Mouse (Mus musculus): ENCODE measurements around the gene Olfr1513. TPM values are rescaled to one million over a fixed set of nuclear protein-coding genes. Genes with fewer than 3 reads are reported as not detected.
"Not testable (repeated sequence)": the region's sequence is repeated elsewhere in the genome, so short reads cannot be mapped to it uniquely, and the experiment has no call there.

The Olfr1513 gene
- not detected in 2 replicates for total RNA-seq (2017)

GRCm38 (mm10) chr14:52356308-52356707 lies at the start of gene Olfr1513:
Gene Olfr1513 (minus strand): TSS chr14:52356408.
- no peak for ATAC-seq (ENCODE audit: extremely low read depth, insufficient number of reproducible peaks, low FRiP score, poor library complexity, severe bottlenecking)

DNA sequence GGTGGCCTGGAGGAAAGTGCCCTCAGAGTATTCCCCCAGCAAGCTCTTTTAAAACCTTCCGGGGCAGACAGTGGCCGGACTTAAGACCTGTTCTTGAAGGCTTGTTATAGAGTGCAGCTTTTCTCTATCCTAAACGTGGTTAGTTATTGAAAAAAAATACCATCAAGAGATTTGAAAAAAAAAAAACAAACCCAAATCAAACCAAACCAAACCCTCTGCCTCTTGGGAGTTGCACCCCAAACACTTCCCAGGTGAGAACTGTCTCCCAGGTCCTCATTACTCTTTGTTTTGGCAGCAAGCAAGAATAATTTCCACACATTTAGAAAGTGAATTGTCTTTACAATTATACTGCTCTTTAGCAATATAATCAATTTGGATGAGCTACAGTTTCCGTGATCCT lies 41.1 kb upstream of the Olfr1513 start, which contains the start of gene Olfr1511:
Gene Olfr1511 (minus strand): TSS at position 101 of the 400 bp plus-strand sequence.
- no peak for ATAC-seq (ENCODE audit: extremely low read depth, insufficient number of reproducible peaks, low FRiP score, poor library complexity, severe bottlenecking)

GRCm38 (mm10) chr14:52390084-52390848 lies 34.1 kb upstream of the Olfr1513 start:
- ATAC-seq (ENCODE audit: extremely low read depth, insufficient number of reproducible peaks, low FRiP score, poor library complexity, severe bottlenecking): not testable (repeated sequence)

DNA sequence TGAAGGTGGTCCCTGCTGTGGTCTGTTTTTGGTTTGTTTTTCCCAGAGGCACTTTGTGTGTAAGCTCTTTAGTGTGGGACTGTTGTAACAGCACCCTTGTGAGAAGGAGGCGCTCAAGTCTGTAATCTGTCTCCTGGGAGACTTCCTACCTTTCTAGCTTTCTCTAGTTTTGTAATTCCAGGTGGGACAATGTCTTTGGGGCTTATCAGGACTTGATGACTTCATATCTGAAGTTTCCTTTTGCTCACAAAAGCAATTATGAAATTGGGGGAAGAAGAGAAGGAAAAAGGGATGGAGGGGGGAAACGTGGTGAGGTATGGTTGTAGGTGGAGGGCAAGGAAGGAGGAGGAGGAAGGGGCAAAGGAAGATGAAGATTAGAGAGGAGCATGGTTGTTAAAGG lies 22.9 kb upstream of the Olfr1513 start, which contains the start of gene Olfr1512:
Gene Olfr1512 (minus strand): TSS at position 101 of the 400 bp plus-strand sequence.
- ATAC-seq (ENCODE audit: extremely low read depth, insufficient number of reproducible peaks, low FRiP score, poor library complexity, severe bottlenecking): no peak

DNA sequence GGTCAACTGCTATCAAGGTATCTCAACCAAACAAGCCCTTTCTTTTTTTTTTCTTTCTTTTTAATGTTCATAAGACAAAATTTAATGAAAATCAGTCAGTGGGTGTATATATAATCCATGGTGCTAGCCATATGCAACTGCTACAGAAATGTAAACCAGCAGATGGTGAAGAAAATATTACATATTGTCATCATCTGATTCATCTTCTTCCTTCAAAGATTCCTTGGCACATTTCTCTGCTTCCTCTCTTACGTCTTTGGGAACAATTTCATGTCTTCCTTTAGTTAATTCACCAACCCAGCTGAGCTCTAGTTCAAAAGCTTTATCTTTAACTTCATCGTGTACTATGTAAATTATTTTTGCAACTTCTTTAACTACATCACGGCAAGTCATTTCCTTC lies 12.5 kb upstream of the Olfr1513 start:
- ATAC-seq (ENCODE audit: extremely low read depth, insufficient number of reproducible peaks, low FRiP score, poor library complexity, severe bottlenecking): no peak

- no peak for ATAC-seq (ENCODE audit: extremely low read depth, insufficient number of reproducible peaks, low FRiP score, poor library complexity, severe bottlenecking)
Measured at GRCm38 (mm10) chr14:52339512-52339852, 16.7 kb downstream of the Olfr1513 start.

GRCm38 (mm10) chr14:52338751-52339511 lies 17.3 kb downstream of the Olfr1513 start:
- peak; percentile 86; the same call in 1 of the 2 replicates for ATAC-seq (ENCODE audit: extremely low read depth, insufficient number of reproducible peaks, low FRiP score, poor library complexity, severe bottlenecking)

GRCm38 (mm10) chr14:52332171-52332570 lies 24.0 kb downstream of the Olfr1513 start:
- no peak for ATAC-seq (ENCODE audit: extremely low read depth, insufficient number of reproducible peaks, low FRiP score, poor library complexity, severe bottlenecking)

DNA sequence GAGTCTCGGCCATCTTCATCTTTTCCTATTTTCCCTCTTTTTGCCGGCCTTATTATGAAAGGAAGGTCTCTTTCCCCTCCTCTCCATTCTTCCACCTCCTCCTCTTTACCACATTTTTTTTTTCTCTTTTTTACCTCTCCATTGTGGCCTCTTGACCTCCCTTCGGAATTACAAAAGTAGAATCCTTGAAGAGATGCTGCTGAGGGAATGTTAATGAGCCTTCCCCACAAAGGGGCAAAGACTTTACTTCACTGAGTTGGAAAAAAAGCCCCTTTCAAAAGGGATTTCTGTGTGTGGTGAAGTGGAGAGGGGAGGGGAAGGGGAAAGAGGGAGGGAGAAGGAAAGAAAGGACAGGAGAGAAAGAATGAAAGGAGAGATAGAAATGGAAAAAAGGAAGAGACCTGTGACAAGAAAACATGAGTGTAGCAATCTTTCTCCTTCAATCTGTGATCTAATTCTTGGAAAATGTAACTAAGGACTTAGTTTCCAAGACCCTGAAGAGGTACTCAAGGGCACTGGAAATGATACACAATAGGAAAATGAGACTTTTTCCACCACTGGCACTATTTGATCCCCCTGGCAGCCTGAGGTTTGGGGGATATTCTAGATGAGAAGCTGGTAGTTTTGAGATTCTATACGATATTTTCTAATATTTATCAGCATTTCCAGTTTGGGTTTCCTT lies 25.0 kb downstream of the Olfr1513 start:
- no peak for ATAC-seq (ENCODE audit: extremely low read depth, insufficient number of reproducible peaks, low FRiP score, poor library complexity, severe bottlenecking)

DNA sequence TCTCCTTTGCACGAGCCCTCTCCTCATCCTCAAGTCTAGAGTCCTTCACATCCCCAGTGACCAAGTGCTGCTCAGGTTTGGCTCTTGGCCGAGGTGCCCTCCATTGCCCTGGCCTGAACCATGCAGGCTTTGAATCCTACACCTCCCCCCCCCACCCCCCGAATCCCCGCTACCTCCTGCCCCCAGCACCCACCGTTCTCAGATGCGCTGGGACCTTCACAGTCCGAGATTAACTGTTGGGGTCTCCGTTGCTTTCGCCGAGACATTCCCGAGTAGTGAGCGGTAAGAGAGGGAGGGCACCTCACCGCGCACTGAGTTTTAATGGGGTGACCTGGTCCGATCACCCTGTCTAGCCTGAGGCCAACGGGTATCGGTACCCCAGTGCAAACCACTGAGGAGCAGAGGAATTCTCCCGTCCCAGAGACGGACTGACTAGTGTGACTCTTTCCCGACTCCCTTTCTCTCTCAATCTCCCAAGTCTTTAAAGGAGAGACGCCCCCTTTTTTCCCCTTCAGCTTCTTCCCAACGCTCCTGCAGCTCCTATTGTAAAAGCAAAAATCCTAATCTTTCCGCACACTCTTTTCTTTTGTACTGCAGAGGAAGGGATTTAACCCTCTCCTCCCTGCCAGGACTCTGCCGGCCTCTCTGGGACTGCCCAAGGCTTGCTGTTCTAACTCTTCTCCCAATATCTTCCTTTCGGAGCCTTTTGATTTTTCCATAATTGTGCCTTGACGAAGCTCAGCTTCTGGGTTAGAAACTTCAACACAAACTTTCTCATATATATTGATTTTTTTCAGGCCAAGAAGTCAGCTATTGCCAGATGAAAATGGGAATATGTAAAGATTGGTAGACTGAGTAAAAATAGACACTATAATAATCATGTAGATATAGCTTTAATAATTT lies 28.0 kb downstream of the Olfr1513 start, which contains the start of gene Sall2:
Gene Sall2 (minus strand): TSS at position 853 of the 903 bp plus-strand sequence.
- no peak for ATAC-seq (ENCODE audit: extremely low read depth, insufficient number of reproducible peaks, low FRiP score, poor library complexity, severe bottlenecking)

DNA sequence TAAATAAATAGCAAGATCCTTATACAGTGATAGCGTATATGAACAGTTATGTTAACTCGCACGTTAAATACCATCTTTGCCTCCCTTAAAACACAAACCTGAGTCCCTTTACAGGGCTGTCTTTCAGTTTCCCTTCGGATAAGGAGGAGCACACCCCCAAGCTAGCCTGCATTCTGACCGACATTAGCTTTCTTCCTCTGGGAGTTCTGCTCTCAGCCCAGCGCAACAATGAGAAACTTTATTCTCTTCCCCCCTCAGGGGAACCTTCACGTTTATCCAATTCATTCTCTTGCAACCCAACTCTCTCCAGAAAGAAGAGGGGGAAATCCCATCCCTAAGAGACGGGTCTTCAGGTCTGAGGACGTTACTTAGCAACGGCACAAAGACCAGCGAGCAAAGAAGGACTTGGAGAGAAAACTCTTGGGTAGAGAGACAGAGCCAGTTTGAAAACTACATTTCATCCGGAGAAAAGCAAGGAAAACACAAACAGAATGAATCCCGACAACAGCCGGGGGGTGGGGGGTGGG lies 28.8 kb downstream of the Olfr1513 start:
- ATAC-seq (ENCODE audit: extremely low read depth, insufficient number of reproducible peaks, low FRiP score, poor library complexity, severe bottlenecking): no peak

DNA sequence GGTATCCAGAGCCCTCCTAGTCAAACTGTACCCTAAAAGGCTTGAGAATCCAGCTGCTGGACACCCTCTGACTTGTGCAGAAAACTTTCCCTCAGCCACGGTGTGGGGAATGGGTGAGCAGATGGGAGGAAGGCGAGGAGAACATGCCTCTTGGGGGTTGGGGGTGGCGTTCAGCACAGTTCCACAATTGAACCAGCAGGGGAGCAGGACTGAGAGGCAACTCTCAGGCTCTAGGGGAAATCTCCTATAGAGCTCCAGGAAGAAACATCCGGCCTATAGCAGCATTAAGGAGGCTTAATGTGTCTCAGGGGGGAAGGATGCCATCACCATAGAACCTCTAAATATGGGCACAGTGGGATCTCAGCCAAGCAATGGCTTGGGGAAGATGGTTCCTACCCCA lies 30.3 kb downstream of the Olfr1513 start:
- ATAC-seq (ENCODE audit: extremely low read depth, insufficient number of reproducible peaks, low FRiP score, poor library complexity, severe bottlenecking): no peak

GRCm38 (mm10) chr14:52319361-52319760 lies 36.8 kb downstream of the Olfr1513 start:
- ATAC-seq (ENCODE audit: extremely low read depth, insufficient number of reproducible peaks, low FRiP score, poor library complexity, severe bottlenecking): no peak

DNA sequence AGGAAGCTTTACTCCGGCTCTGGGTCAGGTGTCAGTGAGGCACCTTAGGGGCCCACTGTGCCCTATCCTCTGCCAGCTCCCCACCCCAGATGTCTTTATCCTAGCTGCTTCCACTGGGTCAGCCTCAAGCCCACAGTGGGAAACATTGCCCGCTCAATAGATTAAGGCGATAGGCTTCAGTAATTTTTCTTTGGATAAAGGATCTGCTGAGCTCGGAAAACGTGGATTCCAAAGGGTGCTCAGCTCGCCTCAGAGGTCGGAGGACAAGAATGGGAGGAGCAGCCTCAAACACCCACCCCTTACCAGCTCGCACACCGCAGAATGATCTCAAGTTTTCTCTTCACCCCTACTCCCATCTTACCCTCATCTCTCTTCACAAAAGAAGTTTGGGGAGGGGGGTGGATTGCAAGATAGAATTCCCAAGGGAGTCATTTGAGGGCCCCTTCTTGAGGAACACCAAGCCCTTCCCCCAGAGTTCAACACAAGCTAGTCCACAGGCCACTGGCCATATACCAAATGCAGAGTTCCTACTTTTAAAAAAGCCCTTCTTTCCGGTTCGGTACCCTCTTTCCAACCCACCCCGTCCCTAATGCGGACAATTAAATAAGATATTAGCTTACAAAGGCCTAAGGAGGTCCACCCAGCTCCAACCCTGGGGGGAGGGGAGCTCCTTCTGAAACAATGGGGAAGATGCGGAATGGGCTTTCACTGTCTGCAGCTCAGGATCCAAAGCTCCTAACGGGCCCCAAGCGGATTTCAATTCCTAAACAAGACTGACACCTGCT lies 39.6 kb downstream of the Olfr1513 start:
- ATAC-seq (ENCODE audit: extremely low read depth, insufficient number of reproducible peaks, low FRiP score, poor library complexity, severe bottlenecking): no peak

DNA sequence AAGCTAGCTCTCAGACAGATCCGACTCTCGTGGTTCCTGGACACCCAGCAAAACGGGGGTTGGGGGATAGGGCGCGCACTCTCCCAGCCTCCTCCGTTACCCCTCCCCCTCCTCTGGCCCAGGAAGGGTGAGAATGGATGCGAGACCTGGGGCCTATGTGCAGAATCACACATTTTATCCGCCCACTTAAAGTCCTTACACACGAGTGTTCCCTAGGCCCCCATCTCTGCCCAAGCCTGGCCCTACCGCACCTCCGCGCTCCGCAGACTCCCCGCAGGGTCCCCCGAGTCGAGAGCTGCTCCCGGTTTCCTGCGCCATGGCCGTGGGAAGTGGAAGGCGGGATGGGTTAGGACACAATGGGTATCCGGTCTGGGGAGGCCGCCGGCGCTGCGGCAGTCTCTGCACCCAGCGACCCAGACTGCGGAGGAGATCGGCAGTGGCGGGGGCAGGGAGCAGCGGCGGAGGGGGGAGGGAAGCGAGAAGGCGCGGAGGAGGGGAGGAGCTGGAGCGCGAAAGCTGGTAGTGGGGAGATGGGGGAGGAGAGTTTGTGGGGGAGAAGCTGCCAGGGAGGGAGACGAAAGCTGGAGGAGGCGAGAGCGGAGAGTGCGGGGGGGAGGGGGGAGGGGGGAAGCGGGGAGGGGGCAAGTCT lies 40.3 kb downstream of the Olfr1513 start:
- ATAC-seq (ENCODE audit: extremely low read depth, insufficient number of reproducible peaks, low FRiP score, poor library complexity, severe bottlenecking): peak; percentile 35

DNA sequence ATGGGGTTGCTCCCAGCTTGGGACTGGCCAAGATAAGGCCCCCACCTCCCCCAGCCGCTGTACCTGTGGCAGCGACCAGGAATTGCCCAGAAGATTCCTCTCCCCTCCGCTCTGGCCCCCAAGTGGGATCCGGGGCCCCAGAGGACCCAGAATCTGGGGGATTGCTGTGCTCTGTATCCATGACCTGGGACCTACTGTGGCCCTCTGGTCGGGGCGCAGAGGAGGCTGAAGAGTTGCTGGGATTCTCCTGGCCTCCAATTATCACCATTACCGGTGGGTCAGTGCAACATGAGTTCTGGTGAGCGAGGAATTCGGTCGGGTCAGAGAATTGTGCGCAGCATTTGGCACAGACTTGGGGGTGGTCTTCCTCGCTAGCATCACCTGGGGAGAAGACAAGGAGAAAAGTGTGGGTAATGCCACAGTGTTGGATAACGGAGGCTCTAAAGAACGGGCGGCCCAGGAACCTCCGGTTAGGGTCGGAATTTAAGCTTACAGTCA lies 40.9 kb downstream of the Olfr1513 start:
- no peak for ATAC-seq (ENCODE audit: extremely low read depth, insufficient number of reproducible peaks, low FRiP score, poor library complexity, severe bottlenecking)

GRCm38 (mm10) chr14:52314808-52315150 lies 41.4 kb downstream of the Olfr1513 start:
- ATAC-seq (ENCODE audit: extremely low read depth, insufficient number of reproducible peaks, low FRiP score, poor library complexity, severe bottlenecking): no peak
